Mouse (Mus musculus) gastrocnemius, postnatal 36 days (tissue): ENCODE measurements around the gene Umps. TPM values are rescaled to one million over a fixed set of nuclear protein-coding genes. Genes with fewer than 3 reads are reported as not detected.

Source experiments
- total RNA-seq, 2 experiments: library from RNA; stranded (reverse); gene quantifications; 2 replicates each; pipeline ENCODE4 v1.2.3; 2021

Umps gene
- total RNA-seq, 2 experiments from 2014 or later = 4.9 to 5.6 TPM

Other genes with a start within 250 kb of the Umps start
- gene Muc13, start 173.0 kb downstream of the Umps start, total RNA-seq = not detected
- gene Itgb5, start 137.4 kb downstream of the Umps start, total RNA-seq = 10 to 100 TPM; 47.5 to 51.9 TPM